Mouse (Mus musculus) retina, embryonic 14.5 days (tissue): ENCODE data around the gene Zfp872.
"Not testable (repeated sequence)": the region's sequence is repeated elsewhere in the genome, so short reads cannot be mapped to it uniquely, and the experiment has no call there.

Experiments
- DNase-seq: peaks from one replicate; pipeline ENCODE4 v3.0.0-alpha.2; 2015; ENCODE audit warnings: low spot score

Gene Zfp872

GRCm38 (mm10) chr9:22188025-22188611, at the start of gene Zfp872:
Zfp872 (plus strand) TSS chr9:22188090.
- DNase-seq = peak; percentile 24

- peak; percentile 76 for DNase-seq
Observed at GRCm38 (mm10) chr9:22138480-22138879, 49.4 kb upstream of the Zfp872 start.

DNA sequence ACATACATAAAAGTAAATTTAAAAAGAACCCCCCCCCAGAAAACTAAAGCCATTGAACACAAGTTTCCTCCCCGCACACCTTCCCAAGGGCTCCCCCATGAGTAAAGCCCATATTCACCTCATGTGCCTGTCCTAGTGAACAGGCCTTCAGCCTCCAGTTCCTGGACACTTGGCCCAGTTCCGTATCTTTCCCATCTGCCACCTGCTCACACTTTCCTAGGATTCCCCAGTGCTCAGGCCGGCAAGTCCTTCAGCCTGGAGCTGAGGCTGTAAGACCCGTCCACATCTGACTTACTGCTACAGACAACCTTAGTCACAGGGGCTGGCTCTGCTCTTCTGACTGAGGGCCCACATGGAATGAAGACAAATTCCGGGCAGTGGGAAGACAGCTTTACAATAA, 48.1 kb upstream of the Zfp872 start:
- no peak for DNase-seq

DNA sequence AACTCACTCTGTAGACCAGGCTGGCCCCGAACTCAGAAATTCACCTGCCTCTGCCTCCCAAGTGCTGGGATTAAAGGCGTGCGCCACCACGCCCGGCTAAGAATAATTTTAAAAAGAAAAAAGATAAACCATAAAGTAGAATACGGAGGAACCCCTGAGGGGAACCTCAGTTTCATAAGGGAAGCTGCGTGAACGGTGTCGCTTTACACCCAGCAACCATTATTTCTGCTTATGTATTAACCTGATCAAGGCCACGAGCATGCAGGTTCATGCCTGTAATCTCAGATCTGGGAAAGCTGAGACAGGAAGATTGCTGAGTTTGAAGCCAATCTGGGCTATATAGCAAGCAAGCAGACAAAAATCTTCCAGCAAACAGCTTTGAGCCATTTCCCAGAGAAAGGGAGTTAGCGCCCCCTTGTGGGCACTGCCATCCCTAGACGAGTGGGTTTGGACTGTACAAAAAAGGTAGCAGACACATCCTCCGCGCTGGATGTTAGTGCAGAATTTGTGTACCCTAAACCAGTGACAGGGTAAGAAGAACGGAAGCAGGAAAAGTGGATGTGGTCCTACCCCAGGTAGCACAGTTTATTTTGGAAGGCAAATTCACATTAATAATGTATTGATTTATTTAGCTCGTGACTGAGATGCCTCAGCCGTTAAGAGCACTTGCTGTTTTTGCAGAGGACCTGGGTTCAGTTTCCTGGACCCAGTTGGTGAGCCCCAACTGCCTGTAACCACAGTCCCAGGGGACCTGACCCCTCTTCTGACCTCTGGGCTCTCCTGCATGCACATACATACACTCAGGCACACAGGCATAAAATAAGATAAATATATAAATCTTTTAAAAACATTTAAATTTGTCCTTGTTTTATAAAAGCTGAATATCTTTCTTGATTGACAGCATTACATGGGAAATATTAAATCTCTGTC, 44.5 kb upstream of the Zfp872 start:
- DNase-seq = peak; percentile 95

DNA sequence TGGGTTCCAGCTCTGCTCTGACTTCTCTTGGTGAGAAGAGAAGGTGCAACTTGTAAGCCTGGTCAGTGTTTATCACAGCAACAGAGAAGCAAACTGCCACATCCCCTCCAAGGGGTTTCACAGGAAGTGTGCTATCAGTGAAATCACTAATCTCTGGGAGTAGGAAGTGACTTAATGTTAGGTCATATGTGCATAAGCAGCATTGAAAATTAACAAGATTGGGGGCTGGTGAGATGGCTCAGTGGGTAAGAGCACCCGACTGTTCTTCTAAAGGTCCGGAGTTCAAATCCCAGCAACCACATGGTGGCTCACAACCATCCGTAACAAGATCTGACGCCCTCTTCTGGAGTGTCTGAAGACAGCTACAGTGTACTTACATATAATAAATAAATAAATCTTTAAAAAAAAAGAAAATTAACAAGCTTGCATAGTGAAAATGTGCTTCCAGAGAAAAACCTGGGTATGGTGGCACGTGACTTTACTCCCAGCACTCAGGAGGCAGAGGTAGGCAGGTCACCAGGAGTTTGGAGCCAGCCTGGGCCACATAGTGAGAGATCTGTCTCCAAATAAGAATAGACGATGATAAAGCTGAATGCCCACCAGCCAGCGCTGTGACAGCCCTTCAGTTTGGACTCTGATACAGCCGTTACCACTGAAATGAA, 43.5 kb upstream of the Zfp872 start:
- DNase-seq = no peak

GRCm38 (mm10) chr9:22149426-22150248, 38.3 kb upstream of the Zfp872 start:
- DNase-seq = no peak

GRCm38 (mm10) chr9:22150249-22150693, 37.6 kb upstream of the Zfp872 start:
- not testable (repeated sequence) for DNase-seq

- DNase-seq = no peak
Observed at GRCm38 (mm10) chr9:22150946-22151345, 36.9 kb upstream of the Zfp872 start.

DNA sequence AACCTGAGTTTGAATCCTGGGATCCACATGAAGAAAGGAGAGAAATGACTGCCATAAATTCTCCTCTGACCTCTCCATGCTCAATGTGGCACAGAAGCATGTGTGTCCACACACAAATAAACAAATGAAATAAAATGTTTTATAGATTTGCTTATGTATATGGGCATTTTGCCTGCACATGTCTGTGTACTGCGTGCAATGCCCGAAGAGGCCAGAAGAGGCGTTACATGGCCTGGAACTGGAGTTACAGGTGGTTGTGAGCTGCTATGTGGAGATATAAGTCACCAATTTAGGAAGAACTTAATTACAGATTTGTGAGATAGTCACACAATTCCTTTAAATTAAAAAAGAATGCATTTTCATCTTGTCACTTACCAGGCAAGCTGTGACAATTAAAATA, 34.1 kb upstream of the Zfp872 start:
- no peak for DNase-seq

DNA sequence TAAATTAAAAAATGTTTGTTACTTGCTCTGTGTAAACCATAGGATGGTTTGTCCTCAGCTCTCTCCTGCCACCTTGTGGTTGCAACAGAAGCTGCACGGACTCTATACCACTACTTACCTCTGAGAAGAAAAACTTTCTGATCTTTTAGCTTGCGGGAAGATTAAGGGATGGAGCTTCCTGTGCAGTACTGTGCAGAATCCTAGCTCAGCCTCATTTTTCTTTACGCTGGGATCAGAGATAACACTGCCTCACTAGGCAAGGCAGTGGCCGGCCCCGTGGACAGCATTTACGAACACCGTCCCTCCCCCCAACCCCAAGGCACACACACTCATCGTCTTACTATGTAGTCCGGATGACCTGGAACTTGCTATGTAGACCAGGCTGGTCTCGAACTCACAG, 32.3 kb upstream of the Zfp872 start:
- peak; percentile 83 for DNase-seq

- DNase-seq = peak; percentile 99
Observed at GRCm38 (mm10) chr9:22156497-22157245, 31.2 kb upstream of the Zfp872 start, which contains the start of gene Pigyl. Pigyl (plus strand) TSS chr9:22156846.

DNA sequence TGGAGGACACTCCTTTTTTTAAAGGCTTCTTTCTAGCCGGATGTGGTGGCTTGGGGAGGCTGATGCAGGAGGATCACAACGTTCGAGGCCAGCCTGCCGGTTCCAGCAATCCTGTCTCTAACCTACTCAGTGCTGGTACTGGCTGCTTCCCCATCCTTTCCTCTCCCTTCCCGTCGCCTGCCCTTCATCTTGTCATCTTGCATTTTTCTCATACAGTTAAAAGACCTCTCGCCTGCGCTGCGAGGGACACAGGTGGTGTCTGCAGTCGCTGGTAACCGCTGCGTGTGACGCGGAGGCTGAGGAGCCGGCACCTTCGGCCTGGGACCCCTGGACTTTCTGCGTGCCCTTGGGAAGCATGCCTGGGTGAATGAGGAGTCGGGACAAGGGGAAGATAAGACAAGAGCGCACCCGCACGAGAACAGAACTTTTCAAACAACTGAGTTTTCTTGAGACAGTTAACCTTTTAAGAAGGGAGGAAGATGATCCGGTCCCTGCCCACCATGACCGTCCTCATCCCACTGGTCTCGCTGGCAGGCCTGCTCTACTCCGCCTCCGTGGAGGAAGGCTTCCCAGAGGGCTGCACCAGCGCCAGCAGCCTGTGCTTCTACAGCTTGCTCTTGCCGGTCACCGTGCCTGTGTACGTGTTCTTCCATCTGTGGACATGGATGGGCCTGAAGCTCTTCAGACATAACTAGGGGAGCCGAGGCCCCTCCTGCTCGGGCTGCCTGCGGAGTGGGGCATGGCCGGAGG, 30.2 kb upstream of the Zfp872 start:
- DNase-seq = no peak

DNA sequence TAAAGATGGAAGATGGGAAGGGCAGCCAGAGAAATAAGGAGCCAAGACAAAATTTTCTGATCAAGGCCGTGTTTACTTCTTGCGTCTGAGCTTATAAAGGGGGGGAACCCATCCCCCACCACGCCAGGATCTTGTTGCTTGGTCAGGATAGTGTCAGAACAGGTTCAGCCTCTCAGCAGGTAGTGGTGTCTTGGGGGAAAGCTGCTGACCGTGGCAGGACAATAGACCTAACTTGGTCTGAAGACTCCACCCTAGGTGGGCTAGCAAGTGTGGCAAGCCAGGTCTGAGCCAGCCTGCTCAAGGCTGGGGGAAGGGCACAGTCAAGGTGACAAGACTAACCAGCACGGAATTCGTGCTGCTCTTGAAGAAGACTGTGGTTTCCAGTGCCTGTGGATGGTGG, 26.6 kb upstream of the Zfp872 start:
- DNase-seq = no peak

DNA sequence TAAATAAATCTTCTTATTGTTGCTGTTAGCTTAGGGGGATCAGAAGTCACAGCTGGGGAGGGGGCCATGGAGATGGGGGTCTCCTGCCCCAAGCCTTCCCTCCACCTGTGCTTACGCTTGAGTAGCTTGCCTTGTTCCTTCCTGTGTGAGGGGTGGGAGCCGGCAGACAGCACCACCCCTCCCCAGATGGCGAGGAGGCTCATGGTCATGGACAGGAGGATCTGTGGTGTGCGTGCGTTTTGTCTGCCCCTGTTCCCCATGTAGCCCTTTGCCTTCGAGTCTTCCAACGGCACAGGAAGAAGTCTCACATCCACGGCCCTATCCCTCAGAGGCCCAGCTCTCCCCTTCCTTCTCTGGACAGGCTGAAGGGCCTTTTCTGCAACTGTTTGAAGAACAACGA, 25.6 kb upstream of the Zfp872 start:
- no peak for DNase-seq

DNA sequence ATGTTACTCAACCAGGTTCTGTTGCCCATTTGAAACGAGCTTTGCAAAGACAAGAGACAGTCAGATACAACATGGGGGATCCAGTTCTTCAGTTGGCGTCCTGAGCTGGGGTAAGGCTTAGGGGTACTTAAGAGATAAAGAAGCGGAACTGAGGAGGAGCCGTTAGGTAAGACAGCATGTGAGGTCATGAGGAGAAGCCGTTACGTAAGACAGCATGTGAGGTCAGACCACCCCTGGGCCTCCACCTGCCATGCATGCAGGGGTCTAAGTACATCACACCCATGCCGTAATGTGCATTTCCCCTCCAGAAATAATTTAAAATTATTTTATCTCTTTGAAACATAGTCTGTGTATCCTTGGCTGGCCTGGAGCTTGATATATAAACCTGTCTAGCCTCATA, 25.0 kb upstream of the Zfp872 start:
- no peak for DNase-seq

DNA sequence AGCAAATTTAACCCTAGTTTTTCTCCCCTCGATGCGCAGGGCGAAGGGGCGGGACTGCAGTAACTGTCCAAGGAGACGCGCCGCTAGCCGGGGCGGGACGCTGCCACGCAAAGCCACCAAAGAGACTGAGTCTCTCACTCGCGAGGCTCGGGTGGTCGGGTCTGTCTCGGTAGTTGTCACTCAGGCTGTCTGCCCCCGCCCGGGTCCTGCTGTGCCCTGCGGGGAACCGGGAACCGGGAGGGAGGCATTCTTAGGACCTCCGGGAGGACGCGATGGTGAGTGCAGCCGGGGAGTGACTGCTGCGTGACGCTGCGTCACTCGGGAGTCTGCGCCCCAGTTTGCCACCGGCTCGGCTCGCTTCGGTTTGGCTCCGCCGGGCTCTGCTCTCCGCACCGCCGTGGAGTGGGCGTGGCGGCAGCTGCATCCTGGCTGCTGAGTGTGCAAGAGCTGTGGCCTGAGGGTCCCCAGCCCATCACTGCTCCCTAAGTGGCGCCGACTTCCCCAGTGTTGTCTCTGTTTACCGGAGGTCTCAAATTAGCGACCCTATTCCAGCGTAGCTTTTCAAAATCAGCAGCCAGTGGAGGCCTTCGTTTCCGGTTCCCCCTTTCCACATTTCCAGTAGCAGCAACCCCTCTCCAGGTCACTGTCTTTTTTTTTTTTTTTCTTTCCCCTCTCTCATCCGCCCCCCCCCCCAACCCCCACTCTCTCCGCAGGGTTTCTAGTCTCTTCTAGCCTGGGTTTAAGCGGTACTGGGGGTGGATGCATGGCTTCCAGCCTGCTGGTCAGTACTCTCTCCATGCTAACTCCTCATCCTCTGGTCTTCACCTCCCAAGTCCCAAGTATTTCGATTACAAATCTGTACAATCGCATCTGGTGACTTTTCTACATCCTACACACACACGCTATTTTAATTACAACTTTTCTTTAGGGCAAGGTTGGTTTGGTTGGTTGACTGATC, 22.9 kb upstream of the Zfp872 start:
- peak; percentile 65 for DNase-seq

GRCm38 (mm10) chr9:22165964-22166363, 21.9 kb upstream of the Zfp872 start:
- DNase-seq = no peak

GRCm38 (mm10) chr9:22166686-22167085, 21.2 kb upstream of the Zfp872 start:
- DNase-seq = no peak

DNA sequence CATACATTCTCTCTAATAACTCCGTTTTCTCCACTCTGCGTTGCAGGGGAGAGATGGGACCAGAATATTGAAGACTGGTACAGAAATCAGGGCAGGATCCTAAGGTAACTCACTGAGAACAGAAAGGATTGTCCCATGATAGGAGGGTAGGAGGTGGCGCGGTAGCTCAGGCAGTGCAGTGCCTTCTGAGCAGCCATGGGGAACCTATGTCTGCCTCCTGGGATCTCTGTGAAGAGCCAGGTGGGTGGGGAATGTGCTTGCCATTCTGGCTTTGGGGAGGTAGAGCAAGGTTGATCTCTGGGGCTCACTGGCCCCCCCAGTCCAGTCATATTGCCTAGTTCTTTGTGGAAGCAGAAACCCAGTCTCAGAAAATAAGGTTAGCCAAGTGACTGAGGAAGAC, 20.1 kb upstream of the Zfp872 start:
- DNase-seq = no peak
